Mouse (Mus musculus) heart, adult 2 months (tissue): ENCODE results near the gene Emc10.

Source experiments
- CTCF ChIP-seq: fragments of 200-600 bp; IDR thresholded peaks from 2 replicates; pipeline ENCODE4 v1.8.1; 2022; ENCODE audit warnings: antibody characterized with exemption, mild to moderate bottlenecking, moderate library complexity
- EP300 ChIP-seq: fragments of 200-500 bp; IDR thresholded peaks from 2 replicates; pipeline ENCODE4 v1.6.1; 2011; ENCODE audit warnings: low read depth, low read length, control low read depth; ENCODE audit not compliant: insufficient read depth
- POLR2A ChIP-seq: fragments of 200-500 bp; IDR thresholded peaks from 2 replicates; pipeline ENCODE4 v1.6.1; 2011; ENCODE audit warnings: mild to moderate bottlenecking, low read depth, low read length, control low read depth; ENCODE audit not compliant: insufficient read depth

DNA sequence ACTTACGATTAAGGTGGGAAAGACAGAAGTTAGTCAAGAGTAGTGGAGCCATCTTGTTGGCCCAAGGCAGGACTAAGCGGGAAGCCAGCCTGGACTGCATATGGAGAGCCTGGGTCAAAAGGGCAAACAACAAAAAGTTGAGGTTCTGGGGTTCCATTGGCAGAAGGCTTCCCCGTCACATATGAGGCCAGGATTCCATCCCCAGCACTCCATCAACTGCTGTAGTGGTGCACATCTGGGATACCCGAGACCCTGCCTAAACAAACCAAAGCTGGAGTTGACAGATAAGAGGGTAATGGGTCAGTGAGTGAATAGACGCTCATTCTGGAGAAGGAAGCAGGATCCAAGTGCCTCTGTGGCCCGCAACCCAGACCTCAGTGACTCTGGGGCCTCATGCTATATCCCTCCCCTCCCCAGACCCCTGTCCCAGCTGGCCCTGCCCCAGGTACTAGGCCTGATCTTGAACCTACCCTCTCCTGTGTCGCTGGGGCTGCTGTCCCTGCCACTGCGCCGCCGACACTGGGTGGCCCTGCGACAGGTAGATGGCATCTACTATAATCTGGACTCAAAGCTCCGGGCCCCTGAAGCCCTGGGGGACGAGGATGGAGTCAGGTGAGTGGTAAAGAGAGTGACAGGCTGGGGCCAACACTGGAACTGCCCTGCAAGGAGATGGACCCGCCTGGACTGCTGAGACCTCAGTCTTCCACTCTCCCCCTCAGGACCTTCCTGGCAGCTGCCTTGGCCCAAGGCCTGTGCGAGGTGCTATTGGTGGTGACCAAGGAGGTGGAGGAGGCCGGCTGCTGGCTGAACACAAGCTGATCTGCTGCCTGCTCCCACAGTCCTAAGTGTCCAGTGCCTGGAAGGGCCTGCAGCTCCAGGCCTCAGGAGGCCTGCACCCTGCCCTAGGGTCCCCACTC lies 25.4 kb downstream of the Emc10 start:
- TF ChIP-seq POLR2A (no peak; the same call in 1 of the 2 replicates), CTCF (no peak), EP300 (no peak)
